Mouse (Mus musculus) midbrain, embryonic 12.5 days (tissue): ENCODE measurements around the gene Ankrd16. TPM values are rescaled to one million over a fixed set of nuclear protein-coding genes. Genes with fewer than 3 reads are reported as not detected.

Experiments
- ATAC-seq: fragments of 200-750 bp; cut with Nextera tagmentation; 2 replicates; pipeline ENCODE4 v1.8.0; 2017; ENCODE audit warnings: low read depth, moderate TSS enrichment, moderate library complexity; ENCODE audit not compliant: low FRiP score
- H3K27ac ChIP-seq: fragments of 300-500 bp; sonication (generic); replicated peaks from 2 replicates; pipeline ENCODE4 v1.5.1; 2016; ENCODE audit warnings: mild to moderate bottlenecking
- H3K27me3 ChIP-seq: fragments of 300-500 bp; sonication (generic); 2 replicates; pipeline ENCODE4 v1.6.1; 2016; ENCODE audit warnings: mild to moderate bottlenecking
- H3K36me3 ChIP-seq: fragments of 300-500 bp; sonication (generic); 2 replicates; pipeline ENCODE4 v1.6.1; 2016
- H3K4me1 ChIP-seq: fragments of 300-500 bp; sonication (generic); 2 replicates; pipeline ENCODE4 v1.6.1; 2016
- H3K4me2 ChIP-seq: fragments of 300-500 bp; sonication (generic); replicated peaks from 2 replicates; pipeline ENCODE4 v1.6.1; 2016; ENCODE audit warnings: mild to moderate bottlenecking, moderate library complexity
- H3K4me3 ChIP-seq: fragments of 300-500 bp; sonication (generic); 2 replicates; pipeline ENCODE4 v1.5.1; 2016; ENCODE audit warnings: mild to moderate bottlenecking
- H3K9ac ChIP-seq: fragments of 300-500 bp; sonication (generic); replicated peaks from 2 replicates; pipeline ENCODE4 v1.6.1; 2016; ENCODE audit warnings: mild to moderate bottlenecking, moderate library complexity
- H3K9me3 ChIP-seq: fragments of 300-500 bp; sonication (generic); 2 replicates; pipeline ENCODE4 v1.6.1; 2016; ENCODE audit warnings: mild to moderate bottlenecking
- WGBS: fragments of 180-500 bp; shearing (Covaris S2); methylation state at CpG from one replicate; pipeline ENCODE4 v1.1.7; 2016; 5-methylcytosine and 5-hydroxymethylcytosine counted together
- polyA plus RNA-seq: library from polyadenylated mRNA; unstranded; fragments of >200 nt; fragmentation: Nextera tagmentation; extraction: Ambion mirVana; gene quantifications from 2 replicates; pipeline ENCODE4 v1.2.1, GENCODE M21; 2016

Ankrd16 gene
- polyA plus RNA-seq, 1 experiment from 2014 or later = 55.5 TPM

DNA sequence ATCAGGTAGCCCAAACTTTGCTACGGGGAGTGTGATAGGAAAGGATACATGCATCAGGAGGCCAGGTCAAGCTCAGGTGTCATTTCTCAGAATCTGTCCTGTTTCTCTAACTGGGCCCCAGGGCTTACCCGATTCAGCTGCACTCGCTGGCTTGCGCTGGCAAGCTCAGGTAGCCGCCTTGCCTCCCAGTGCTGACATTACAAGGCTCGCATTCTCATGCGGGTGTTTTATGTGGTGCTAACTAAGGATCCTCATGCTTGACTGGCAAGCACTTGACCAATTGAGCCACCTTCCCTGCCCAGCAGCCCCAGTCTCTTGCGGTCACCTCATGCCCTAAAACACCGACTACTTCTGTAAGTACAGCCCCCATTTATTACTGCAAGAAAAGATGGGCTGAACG is 3.2 kb upstream of the Ankrd16 start:
- no peak overlapping the region for H3K4me3 ChIP-seq
- H3K4me2 ChIP-seq = no peak overlapping the region
- H3K27me3 ChIP-seq = no peaks in the 10 kb centered on the region
- H3K36me3 ChIP-seq = peaks cover 4% of the 10 kb centered on the region; the same call in 1 of the 2 replicates
- ATAC-seq = no peak
- H3K9ac ChIP-seq = no peak overlapping the region
- H3K9me3 ChIP-seq = no peaks in the 10 kb centered on the region
- H3K27ac ChIP-seq = no peak overlapping the region
- WGBS = 95% methylated on average over 10 of the region's 10 CpGs
- H3K4me1 ChIP-seq = peaks cover 18% of the 10 kb centered on the region

DNA sequence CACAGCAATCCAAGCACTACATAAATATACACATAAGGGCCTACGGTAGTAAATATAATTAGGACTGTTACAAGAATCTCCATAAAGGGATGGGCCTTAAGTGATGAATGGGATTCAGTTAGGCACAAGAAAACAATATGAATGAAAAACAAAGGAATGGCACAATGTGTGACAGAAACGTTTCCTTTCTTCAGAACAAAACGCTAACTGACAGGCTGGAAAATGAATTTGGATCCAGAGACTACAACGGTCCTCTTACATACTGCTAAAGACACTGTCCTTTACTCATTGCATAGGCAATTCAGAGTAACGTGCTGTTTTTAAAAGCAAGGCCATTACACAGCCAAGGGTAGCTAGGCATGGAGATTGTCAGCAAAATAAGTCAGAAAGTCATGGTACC is 2.6 kb upstream of the Ankrd16 start:
- Histone ChIP-seq H3K9me3 (no peaks in the 10 kb centered on the region), H3K27ac (no peak overlapping the region), H3K9ac (no peak overlapping the region), H3K4me1 (peaks cover 25% of the 10 kb centered on the region), H3K27me3 (no peaks in the 10 kb centered on the region), H3K4me2 (no peak overlapping the region), H3K36me3 (0 out of 2 replicates have a peak, but pooled peaks cover under 1% of the 10 kb centered on the region), H3K4me3 (no peak overlapping the region)
- 71% methylated on average over 5 of the region's 5 CpGs for WGBS
- ATAC-seq = no peak

DNA sequence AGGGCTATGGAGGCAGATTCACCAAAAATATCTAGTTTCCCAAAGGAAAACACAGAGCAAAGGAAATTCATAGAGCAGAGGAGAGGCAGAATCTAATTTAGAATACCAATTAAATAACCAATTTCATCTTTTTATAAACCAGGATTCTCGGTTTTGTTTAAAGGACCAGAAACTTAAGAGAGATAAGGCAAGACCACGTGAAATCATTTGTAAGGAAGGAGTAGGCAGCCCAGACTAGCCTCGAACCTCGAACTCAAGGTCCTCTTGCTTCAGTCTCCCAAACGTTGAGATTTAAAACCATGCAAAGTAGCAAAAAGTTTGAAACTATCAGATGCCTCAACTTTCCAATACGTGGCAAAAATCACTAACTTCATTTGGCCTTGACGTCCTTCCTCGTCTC is 1.3 kb upstream of the Ankrd16 start:
- H3K9ac ChIP-seq = peak overlapping the region; percentile 87; the same call in 1 of the 2 replicates
- H3K27ac ChIP-seq = no peak overlapping the region
- peak overlapping the region; percentile 85 for H3K4me3 ChIP-seq
- H3K27me3 ChIP-seq = no peaks in the 10 kb centered on the region
- WGBS = 60% methylated on average over 8 of the region's 8 CpGs
- H3K4me2 ChIP-seq = peak overlapping the region; percentile 83
- peaks cover 13% of the 10 kb centered on the region for H3K36me3 ChIP-seq
- ATAC-seq = no peak
- H3K9me3 ChIP-seq = no peaks in the 10 kb centered on the region
- peaks cover 29% of the 10 kb centered on the region for H3K4me1 ChIP-seq

DNA sequence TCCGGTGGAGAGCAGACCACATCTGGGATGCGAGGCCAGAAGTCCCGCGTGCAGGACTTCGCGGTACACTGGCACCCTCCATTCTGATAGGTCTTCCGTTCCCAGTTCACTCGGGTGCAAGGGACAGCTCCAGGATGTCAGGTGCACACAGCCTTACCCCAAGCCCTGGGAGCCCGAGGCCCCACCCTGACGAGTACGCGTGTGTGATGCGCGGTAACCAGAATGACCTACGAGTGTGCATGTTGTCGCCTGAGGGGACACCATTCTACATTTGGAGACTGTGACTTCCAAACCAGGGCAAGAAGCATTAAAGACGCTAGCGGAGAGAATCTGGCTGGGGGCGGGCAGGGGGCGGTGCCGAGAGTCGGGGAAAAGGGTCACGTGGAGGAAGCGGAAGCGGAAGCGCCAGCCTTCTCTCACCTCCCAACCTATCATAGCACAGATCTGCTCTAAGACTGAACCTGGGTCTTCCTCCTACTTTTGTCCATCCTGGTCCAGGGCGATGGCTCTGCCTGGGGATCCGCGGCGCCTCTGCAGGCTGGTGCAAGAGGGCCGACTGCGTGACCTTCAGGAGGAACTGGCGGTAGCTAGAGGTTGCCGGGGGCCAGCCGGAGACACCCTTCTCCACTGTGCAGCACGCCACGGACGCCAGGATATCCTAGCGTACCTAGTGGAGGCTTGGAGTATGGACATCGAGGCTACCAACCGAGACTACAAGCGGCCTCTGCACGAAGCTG is 579 bp downstream of the Ankrd16 start:
- Histone ChIP-seq H3K4me2 (peak overlapping the region; percentile 88), H3K36me3 (peaks cover 32% of the 10 kb centered on the region), H3K9ac (peak overlapping the region; percentile 81), H3K4me1 (peaks cover 29% of the 10 kb centered on the region), H3K27ac (peak overlapping the region; percentile 96), H3K27me3 (no peaks in the 10 kb centered on the region), H3K4me3 (peak overlapping the region; percentile 85), H3K9me3 (no peaks in the 10 kb centered on the region)
- peak; percentile 82 for ATAC-seq
- WGBS = under 1% methylated on average over 43 of the region's 43 CpGs

DNA sequence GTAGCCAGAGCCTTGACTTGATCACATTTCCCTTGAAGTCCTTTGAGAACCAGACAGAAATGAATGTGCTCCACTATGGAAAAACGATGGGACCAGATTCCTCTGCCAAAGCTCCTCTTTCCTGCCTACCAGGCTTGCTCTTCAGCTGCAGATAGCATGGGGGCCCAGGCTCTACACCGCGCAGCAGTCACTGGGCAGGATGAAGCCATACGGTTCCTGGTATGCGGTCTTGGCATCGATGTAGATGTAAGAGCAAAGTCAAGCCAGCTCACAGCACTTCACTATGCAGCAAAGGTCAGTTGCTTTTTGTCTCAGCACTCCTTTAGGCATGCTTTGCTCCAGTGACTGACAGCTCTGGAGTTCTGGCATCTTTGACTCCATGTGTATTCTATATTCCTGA is 6.5 kb downstream of the Ankrd16 start:
- Histone ChIP-seq H3K27me3 (no peaks in the 10 kb centered on the region), H3K27ac (no peak overlapping the region), H3K36me3 (peaks cover 86% of the 10 kb centered on the region), H3K4me3 (no peak overlapping the region), H3K4me2 (no peak overlapping the region), H3K9me3 (no peaks in the 10 kb centered on the region), H3K4me1 (peaks cover 13% of the 10 kb centered on the region), H3K9ac (no peak overlapping the region)
- no peak for ATAC-seq
- WGBS = 91% methylated on average over 6 of the region's 6 CpGs

DNA sequence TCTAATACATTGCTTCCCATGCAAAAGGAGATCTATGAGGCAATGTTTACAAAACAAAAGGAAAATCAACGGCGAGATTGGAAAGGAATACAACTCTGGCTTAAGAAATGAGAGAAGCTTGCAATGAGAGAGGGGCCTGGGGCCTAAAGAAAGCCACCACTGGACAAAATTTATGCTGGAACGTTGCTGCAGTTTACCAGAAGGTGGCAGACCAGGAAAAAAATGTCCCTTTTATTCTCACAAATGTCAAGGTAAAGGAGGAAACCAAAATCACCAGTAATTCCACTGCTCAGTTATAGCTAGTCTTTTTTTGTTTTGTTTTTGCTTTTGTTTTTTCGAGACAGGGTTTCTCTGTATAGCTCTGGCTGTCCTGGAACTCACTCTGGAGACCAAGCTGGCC is 17.0 kb downstream of the Ankrd16 start:
- Histone ChIP-seq H3K9me3 (no peaks in the 10 kb centered on the region), H3K36me3 (peaks cover 35% of the 10 kb centered on the region), H3K4me3 (no peak overlapping the region), H3K4me1 (no peaks in the 10 kb centered on the region), H3K9ac (no peak overlapping the region), H3K4me2 (no peak overlapping the region), H3K27me3 (no peaks in the 10 kb centered on the region), H3K27ac (no peak overlapping the region)
- no peak for ATAC-seq
- WGBS = 74% methylated on average over 4 of the region's 4 CpGs

DNA sequence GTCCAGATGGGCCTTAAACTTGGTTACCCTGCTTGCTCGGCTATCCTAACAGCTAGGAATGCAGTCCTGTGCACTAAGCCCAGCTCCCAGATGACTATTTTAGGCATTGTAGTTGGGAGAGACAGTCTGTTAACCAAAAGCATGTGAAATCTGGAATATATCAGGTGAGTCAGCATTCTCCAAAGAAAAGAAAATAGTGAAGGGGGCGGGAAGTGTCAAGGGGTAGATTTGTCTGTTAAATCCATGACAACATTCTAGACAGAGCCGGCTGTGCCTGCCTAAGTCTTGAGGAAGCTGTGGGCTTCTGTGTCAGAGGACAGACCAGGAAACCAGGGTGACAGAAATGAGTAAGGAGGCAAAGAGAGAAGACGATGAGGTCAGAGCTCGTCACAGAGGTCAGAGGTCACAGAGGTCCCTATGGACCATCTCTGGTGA is 20.3 kb downstream of the Ankrd16 start:
- H3K4me1 ChIP-seq = no peaks in the 10 kb centered on the region
- H3K27ac ChIP-seq = no peak overlapping the region
- H3K27me3 ChIP-seq = no peaks in the 10 kb centered on the region
- H3K36me3 ChIP-seq = peaks cover 9% of the 10 kb centered on the region
- no peak for ATAC-seq
- H3K4me2 ChIP-seq = no peak overlapping the region
- no peaks in the 10 kb centered on the region for H3K9me3 ChIP-seq
- no peak overlapping the region for H3K9ac ChIP-seq
- no peak overlapping the region for H3K4me3 ChIP-seq
- WGBS = 80% methylated on average over 5 of the region's 5 CpGs

DNA sequence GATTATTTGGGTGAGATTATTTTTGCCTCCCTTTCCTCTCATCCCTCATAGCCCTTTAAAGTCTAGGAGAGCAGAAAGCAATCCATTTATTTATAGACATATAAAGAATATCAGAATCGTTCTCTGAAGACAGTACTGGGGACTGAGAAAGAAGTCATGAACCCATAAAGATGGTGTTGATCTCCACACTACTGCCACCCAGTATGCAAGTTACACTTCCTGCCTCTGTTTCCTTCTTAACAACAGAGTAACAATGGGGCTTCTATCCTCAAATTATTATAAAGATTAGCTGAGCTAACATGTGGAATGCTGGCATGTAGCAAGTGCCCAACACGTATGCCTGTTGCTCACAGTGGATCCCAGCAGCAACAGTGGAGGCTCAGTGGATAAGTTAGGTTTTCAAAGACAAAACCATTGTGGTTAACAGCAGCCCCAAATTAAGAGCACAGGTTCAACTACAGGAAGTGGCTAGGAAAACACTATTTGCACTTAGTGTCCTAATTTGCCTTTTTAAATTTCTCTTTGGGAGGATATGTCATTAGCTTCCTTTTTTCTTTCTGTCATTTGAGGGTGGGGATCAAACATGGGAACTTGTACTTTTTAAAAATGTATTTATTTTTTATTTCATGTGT is 23.7 kb downstream of the Ankrd16 start:
- 90% methylated on average over 2 of the region's 2 CpGs for WGBS
- no peaks in the 10 kb centered on the region for H3K9me3 ChIP-seq
- H3K36me3 ChIP-seq = no peaks in the 10 kb centered on the region
- H3K9ac ChIP-seq = no peak overlapping the region
- H3K27me3 ChIP-seq = no peaks in the 10 kb centered on the region
- no peak for ATAC-seq
- H3K4me1 ChIP-seq = no peaks in the 10 kb centered on the region
- no peak overlapping the region for H3K27ac ChIP-seq
- no peak overlapping the region for H3K4me3 ChIP-seq
- H3K4me2 ChIP-seq = no peak overlapping the region

Other genes starting within 250 kb of the Ankrd16 start
- 14.9 and 16.3 TPM in 2 replicates for gene Pfkfb3, start 223.8 kb upstream of the Ankrd16 start, polyA plus RNA-seq
- gene Rbm17, start 173.7 kb upstream of the Ankrd16 start, polyA plus RNA-seq = 166 and 173 TPM in 2 replicates
- not detected in 2 replicates for gene Gm17490, start 151.6 kb upstream of the Ankrd16 start, polyA plus RNA-seq
- 0.04 TPM in 1 of 2 replicates, not detected in the other for gene Il2ra, start 135.1 kb upstream of the Ankrd16 start, polyA plus RNA-seq
- gene Il15ra, start 72.6 kb upstream of the Ankrd16 start, polyA plus RNA-seq = 0.82 and 0.91 TPM in 2 replicates
- 154 and 165 TPM in 2 replicates for gene Fbh1, start 294 bp upstream of the Ankrd16 start, polyA plus RNA-seq